Comparison of ENCODE assay signal across 8 mouse cellular contexts in the genomic region with DNA sequence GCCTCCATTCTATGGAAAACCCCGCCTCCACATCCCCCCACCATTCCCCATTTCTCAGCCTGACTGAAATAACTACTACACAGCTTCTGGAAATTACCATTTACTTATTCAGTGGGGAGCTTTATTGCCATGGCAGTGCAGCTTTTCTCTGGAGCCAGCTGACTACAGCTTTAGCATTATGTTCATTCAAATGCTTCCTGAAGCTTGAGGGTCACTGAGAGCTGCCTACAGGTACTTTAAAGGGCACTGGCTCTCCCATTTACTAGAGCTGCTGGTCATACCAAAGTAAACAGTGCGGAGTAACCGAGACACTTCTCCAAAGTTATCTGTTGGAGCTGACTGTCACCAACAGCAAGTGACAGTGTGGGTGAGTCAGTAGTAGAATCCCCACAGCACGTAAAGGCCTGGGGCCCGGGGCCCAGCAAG.
DNase-seq lines count a peak whose midpoint lies in the region; ATAC-seq and TF ChIP-seq lines count a peak whose summit lies in the region.

No protein-coding gene starts in this region.

- intact Hi-C loops in heart, postnatal 10 days (cut with DNase I), result loop anchor here (5.0 kb wide), 1 partner anchor 303 kb away; no protein-coding TSS in a partner anchor

- H3K9ac ChIP-seq in heart, embryonic 15.5 days, result no peak overlapping the region
- no peak overlapping the region for H3K9ac ChIP-seq in embryonic facial prominence, embryonic 14.5 days (ENCODE audit: low read depth, low read length)
- no peak overlapping the region for H3K9ac ChIP-seq in heart, postnatal 0 days (replicated peaks; ENCODE audit: low read depth, low read length)
- H3K9ac ChIP-seq in midbrain, embryonic 13.5 days (replicated peaks), result no peak overlapping the region

- DNase-seq in heart, postnatal 10 days, result no peak
- DNase-seq in embryonic facial prominence, embryonic 14.5 days (ENCODE audit: low spot score), result no peak
- peak; percentile 6 for DNase-seq in heart, postnatal 0 days (ENCODE audit: low spot score)
- no peak for DNase-seq in cerebellum, postnatal 36 days
- no peak for DNase-seq in right cerebral cortex, adult 18-20 months
- DNase-seq in gastrocnemius, adult 18-20 months (ENCODE audit: low spot score), result no peak

- H3K27me3 ChIP-seq in heart, embryonic 15.5 days, result no peaks in the 10 kb centered on the region
- H3K27me3 ChIP-seq in embryonic facial prominence, embryonic 14.5 days (replicated peaks; ENCODE audit: control insufficient read depth, insufficient read depth, low read length), result no peaks in the 10 kb centered on the region
- H3K27me3 ChIP-seq in heart, postnatal 0 days (ENCODE audit: control insufficient read depth, insufficient read depth, low read length), result no peaks in the 10 kb centered on the region
- no peaks in the 10 kb centered on the region for H3K27me3 ChIP-seq in midbrain, embryonic 13.5 days

- H3K27ac ChIP-seq in heart, embryonic 15.5 days, result peak overlapping the region; percentile 70
- peak overlapping the region; percentile 70; the same call in 1 of the 2 replicates for H3K27ac ChIP-seq in embryonic facial prominence, embryonic 14.5 days (replicated peaks; ENCODE audit: low read depth, low read length)
- H3K27ac ChIP-seq in heart, postnatal 0 days (ENCODE audit: low read depth), result peak overlapping the region; percentile 58
- H3K27ac ChIP-seq in midbrain, embryonic 13.5 days, result peak overlapping the region; percentile 59

- TF ChIP-seq CTCF in heart, postnatal 0 days (IDR thresholded peaks at IDR 0.05; ENCODE audit: low read depth), result no peak

- no peaks in the 10 kb centered on the region for H3K36me3 ChIP-seq in heart, embryonic 15.5 days
- H3K36me3 ChIP-seq in embryonic facial prominence, embryonic 14.5 days (ENCODE audit: control insufficient read depth, insufficient read depth, low read length), result no peaks in the 10 kb centered on the region
- H3K36me3 ChIP-seq in heart, postnatal 0 days (replicated peaks; ENCODE audit: control insufficient read depth, insufficient read depth, low read length), result no peaks in the 10 kb centered on the region
- H3K36me3 ChIP-seq in midbrain, embryonic 13.5 days, result no peaks in the 10 kb centered on the region

- peaks cover 39% of the 10 kb centered on the region for H3K4me1 ChIP-seq in heart, embryonic 15.5 days (replicated peaks)
- H3K4me1 ChIP-seq in embryonic facial prominence, embryonic 14.5 days (ENCODE audit: control insufficient read depth, insufficient read depth, low read length), result peaks cover 34% of the 10 kb centered on the region
- H3K4me1 ChIP-seq in heart, postnatal 0 days (ENCODE audit: control insufficient read depth, insufficient read depth), result peaks cover 27% of the 10 kb centered on the region
- peaks cover 65% of the 10 kb centered on the region for H3K4me1 ChIP-seq in midbrain, embryonic 13.5 days (replicated peaks)

- ATAC-seq in heart, embryonic 15.5 days (replicated peaks; ENCODE audit: insufficient number of reproducible peaks, insufficient read depth, low FRiP score, low read depth), result 0 out of 2 replicates have a peak, but pooled peaks have one; percentile 18
- ATAC-seq in embryonic facial prominence, embryonic 14.5 days (ENCODE audit: low read depth), result no peak
- ATAC-seq in heart, postnatal 0 days (ENCODE audit: insufficient read depth, low read depth), result peak; percentile 14; the same call in 1 of the 2 replicates
- peak; percentile 71 for ATAC-seq in midbrain, embryonic 13.5 days

- no peak overlapping the region for H3K4me2 ChIP-seq in heart, embryonic 15.5 days
- 0 out of 2 replicates have a peak overlapping the region, but pooled peaks have one; percentile 15 for H3K4me2 ChIP-seq in embryonic facial prominence, embryonic 14.5 days (ENCODE audit: low read depth, low read length)
- no peak overlapping the region for H3K4me2 ChIP-seq in heart, postnatal 0 days (ENCODE audit: low read depth, low read length)
- 0 out of 2 replicates have a peak overlapping the region, but pooled peaks have one; percentile 4 for H3K4me2 ChIP-seq in midbrain, embryonic 13.5 days (replicated peaks)

- no peak for TF ChIP-seq EP300 in heart, postnatal 0 days (IDR thresholded peaks at IDR 0.05; ENCODE audit: low read depth)

- no peaks in the 10 kb centered on the region for H3K9me3 ChIP-seq in heart, embryonic 15.5 days (replicated peaks)
- H3K9me3 ChIP-seq in embryonic facial prominence, embryonic 14.5 days (ENCODE audit: control insufficient read depth, low read length), result no peaks in the 10 kb centered on the region
- H3K9me3 ChIP-seq in heart, postnatal 0 days (replicated peaks; ENCODE audit: control insufficient read depth, low read length), result no peaks in the 10 kb centered on the region
- no peaks in the 10 kb centered on the region for H3K9me3 ChIP-seq in midbrain, embryonic 13.5 days

- H3K4me3 ChIP-seq in heart, embryonic 15.5 days, result no peak overlapping the region
- no peak overlapping the region for H3K4me3 ChIP-seq in embryonic facial prominence, embryonic 14.5 days (ENCODE audit: low read depth, low read length)
- H3K4me3 ChIP-seq in heart, postnatal 0 days (ENCODE audit: low read depth, low read length), result no peak overlapping the region
- H3K4me3 ChIP-seq in midbrain, embryonic 13.5 days (replicated peaks), result no peak overlapping the region

- WGBS in heart, embryonic 15.5 days, result 27% methylated on average over 5 of the region's 5 CpGs
- 62% methylated on average over 5 of the region's 5 CpGs for WGBS in embryonic facial prominence, embryonic 14.5 days
- 28% methylated on average over 5 of the region's 5 CpGs for WGBS in heart, postnatal 0 days
- WGBS in midbrain, embryonic 13.5 days, result 23% methylated on average over 5 of the region's 5 CpGs

Comparison
In these comparisons a context has a peak if more than half of its experiments do, and no peak if none do; other contexts are left out.
1. H3K4me2 ChIP-seq: peak in embryonic facial prominence, embryonic 14.5 days (single experiment) and midbrain, embryonic 13.5 days (single experiment); none in heart, embryonic 15.5 days (single experiment) and heart, postnatal 0 days (single experiment).
2. Peak in every context shown above with its lines, with median percentiles within 50 percentile points of each other: H3K27ac ChIP-seq.